Mouse (Mus musculus) kidney, adult 2 months (tissue): ENCODE data around the gene Rasl11b. TPM values are rescaled to one million over a fixed set of nuclear protein-coding genes. Genes with fewer than 3 reads are reported as not detected.

Experiments
- DNase-seq: peaks from one replicate; pipeline ENCODE4 v3.0.0; 2021
- H3K27ac ChIP-seq: fragments of 200-500 bp; 2 replicates; pipeline ENCODE4 v1.5.1; 2012; ENCODE audit warnings: low read depth, low read length, control low read depth, inconsistent platforms; ENCODE audit not compliant: insufficient read depth
- H3K27me3 ChIP-seq: fragments of 200-500 bp; replicated peaks from 2 replicates; pipeline ENCODE4 v1.6.1; 2012; ENCODE audit warnings: mild to moderate bottlenecking, moderate library complexity, low read length, inconsistent platforms; ENCODE audit not compliant: control insufficient read depth, insufficient read depth
- H3K36me3 ChIP-seq: fragments of 200-500 bp; 2 replicates; pipeline ENCODE4 v1.6.1; 2012; ENCODE audit warnings: mild to moderate bottlenecking, moderate library complexity, low read length, inconsistent platforms; ENCODE audit not compliant: control insufficient read depth, insufficient read depth
- H3K4me1 ChIP-seq: fragments of 200-500 bp; 2 replicates; pipeline ENCODE4 v1.6.1; 2011; ENCODE audit warnings: low read length; ENCODE audit not compliant: control insufficient read depth, insufficient read depth
- H3K4me3 ChIP-seq: fragments of 200-500 bp; 2 replicates; pipeline ENCODE4 v1.5.1; 2011; ENCODE audit warnings: mild to moderate bottlenecking, low read depth, low read length, control low read depth; ENCODE audit not compliant: insufficient read depth
- CTCF ChIP-seq: fragments of 200-500 bp; conservative IDR thresholded peaks from 2 replicates; pipeline ENCODE4 v1.5.1; 2011; ENCODE audit warnings: low read depth, mild to moderate bottlenecking, control low read depth, low read length, moderate library complexity, mixed read lengths; ENCODE audit not compliant: insufficient read depth, insufficient read length
- POLR2A ChIP-seq: fragments of 200-500 bp; IDR thresholded peaks from one replicate; pipeline ENCODE4 v1.6.1; 2011; ENCODE audit warnings: low read depth, low read length, control low read depth
- WGBS: fragments of 180-500 bp; shearing (Covaris S2); methylation state at CpG from one replicate; pipeline ENCODE4 v1.1.7; 2018; 5-methylcytosine and 5-hydroxymethylcytosine counted together
- polyA plus RNA-seq: library from polyadenylated mRNA; depleted of rRNA; stranded (reverse); fragments of >200 nt; gene quantifications from 2 replicates; pipeline ENCODE4 v1.2.3, GENCODE M21; 2012

The Rasl11b gene
- polyA plus RNA-seq, 1 experiment, result 43.1 TPM

- no peak for DNase-seq
- peaks cover 6% of the 10 kb centered on the region; the same call in 1 of the 2 replicates for H3K4me1 ChIP-seq
- 67% methylated on average over 4 of the region's 4 CpGs for WGBS
Observed at GRCm38 (mm10) chr5:74160349-74160748, 34.7 kb upstream of the Rasl11b start.

GRCm38 (mm10) chr5:74161297-74161926 is 33.7 kb upstream of the Rasl11b start:
- no peaks in the 10 kb centered on the region for H3K36me3 ChIP-seq
- no peak overlapping the region for H3K4me3 ChIP-seq
- peak; percentile 66 for DNase-seq
- H3K27me3 ChIP-seq, result no peaks in the 10 kb centered on the region
- H3K27ac ChIP-seq, result 0 out of 2 replicates have a peak overlapping the region, but pooled peaks have one; percentile 1
- H3K4me1 ChIP-seq, result peaks cover 6% of the 10 kb centered on the region; the same call in 1 of the 2 replicates
- WGBS, result 27% methylated on average over 15 of the region's 15 CpGs
- no peak for TF ChIP-seq POLR2A
- no peak for TF ChIP-seq CTCF

More at GRCm38 (mm10) chr5:74160349-74160748, 34.7 kb upstream of the Rasl11b start:
- H3K27me3 ChIP-seq, result no peaks in the 10 kb centered on the region
- H3K4me3 ChIP-seq, result no peak overlapping the region
- H3K36me3 ChIP-seq, result no peaks in the 10 kb centered on the region
- no peak for TF ChIP-seq CTCF
- no peak for TF ChIP-seq POLR2A
- no peak overlapping the region for H3K27ac ChIP-seq

- no peaks in the 10 kb centered on the region for H3K27me3 ChIP-seq
- peaks cover 6% of the 10 kb centered on the region; the same call in 1 of the 2 replicates for H3K4me1 ChIP-seq
- WGBS, result 56% methylated on average over 3 of the region's 3 CpGs
- no peak for TF ChIP-seq CTCF
- no peak overlapping the region for H3K4me3 ChIP-seq
- DNase-seq, result no peak
- H3K27ac ChIP-seq, result no peak overlapping the region; the same call in 1 of the 2 replicates
- no peaks in the 10 kb centered on the region for H3K36me3 ChIP-seq
Observed at GRCm38 (mm10) chr5:74162013-74162412, 33.1 kb upstream of the Rasl11b start.

GRCm38 (mm10) chr5:74163141-74163540 is 31.9 kb upstream of the Rasl11b start:
- WGBS, result 66% methylated on average over 6 of the region's 6 CpGs
- Histone ChIP-seq H3K4me1 (peaks cover 6% of the 10 kb centered on the region; the same call in 1 of the 2 replicates), H3K36me3 (no peaks in the 10 kb centered on the region), H3K27ac (no peak overlapping the region), H3K27me3 (no peaks in the 10 kb centered on the region), H3K4me3 (no peak overlapping the region)
- TF ChIP-seq POLR2A (no peak), CTCF (no peak)
- DNase-seq, result peak; percentile 68

- no peak overlapping the region for H3K4me3 ChIP-seq
- WGBS, result 74% methylated on average over 7 of the region's 7 CpGs
- H3K36me3 ChIP-seq, result no peaks in the 10 kb centered on the region
Observed at GRCm38 (mm10) chr5:74164547-74164946, 30.5 kb upstream of the Rasl11b start.

GRCm38 (mm10) chr5:74166642-74167041 is 28.4 kb upstream of the Rasl11b start:
- no peak overlapping the region for H3K27ac ChIP-seq
- no peak overlapping the region for H3K4me3 ChIP-seq
- 78% methylated on average over 3 of the region's 3 CpGs for WGBS
- H3K4me1 ChIP-seq, result peaks cover 6% of the 10 kb centered on the region; the same call in 1 of the 2 replicates
- TF ChIP-seq POLR2A, result no peak
- no peak for TF ChIP-seq CTCF
- no peaks in the 10 kb centered on the region for H3K27me3 ChIP-seq
- no peak for DNase-seq
- H3K36me3 ChIP-seq, result no peaks in the 10 kb centered on the region

More at GRCm38 (mm10) chr5:74164547-74164946, 30.5 kb upstream of the Rasl11b start:
- DNase-seq, result no peak
- Histone ChIP-seq H3K27me3 (no peaks in the 10 kb centered on the region), H3K27ac (no peak overlapping the region), H3K4me1 (peaks cover 6% of the 10 kb centered on the region; the same call in 1 of the 2 replicates)
- TF ChIP-seq CTCF (no peak), POLR2A (no peak)

- DNase-seq, result no peak
- Histone ChIP-seq H3K4me3 (no peak overlapping the region), H3K27ac (no peak overlapping the region), H3K36me3 (no peaks in the 10 kb centered on the region), H3K4me1 (0 out of 2 replicates have a peak, but pooled peaks cover 2% of the 10 kb centered on the region), H3K27me3 (no peaks in the 10 kb centered on the region)
- WGBS, result 89% methylated on average over 3 of the region's 3 CpGs
- no peak for TF ChIP-seq CTCF
- no peak for TF ChIP-seq POLR2A
Observed at GRCm38 (mm10) chr5:74168085-74168484, 27.0 kb upstream of the Rasl11b start.
